Mouse (Mus musculus) induced T-regulatory cell, adult 2 months (primary cell): ENCODE data around the gene Pjvk.
A peak's percentile ranks its signal among the peaks of the same experiment; 100 is the strongest.

ENCODE experiments used
- DNase-seq: peaks from one replicate; pipeline ENCODE4 v3.0.0-alpha.2; 2012; ENCODE audit warnings: low read depth

Gene Pjvk

GRCm38 (mm10) chr2:76667200-76667599 lies 18.9 kb downstream of the Pjvk start:
- no peak for DNase-seq

GRCm38 (mm10) chr2:76671641-76672040 lies 23.4 kb downstream of the Pjvk start:
- peak; percentile 11 for DNase-seq

GRCm38 (mm10) chr2:76672134-76672745 lies 24.0 kb downstream of the Pjvk start:
- peak; percentile 39 for DNase-seq

GRCm38 (mm10) chr2:76672966-76673392 lies 24.7 kb downstream of the Pjvk start, which contains the start of gene Fkbp7:
Gene Fkbp7 (minus strand): TSS chr2:76673116.
- DNase-seq: peak; percentile 94

GRCm38 (mm10) chr2:76673472-76674081 lies 25.3 kb downstream of the Pjvk start:
- peak; percentile 81 for DNase-seq

GRCm38 (mm10) chr2:76674725-76675427 lies 26.6 kb downstream of the Pjvk start, which contains the start of gene Plekha3:
Gene Plekha3 (plus strand): TSS chr2:76675281.
- peak; percentile 85 for DNase-seq

GRCm38 (mm10) chr2:76675451-76675850 lies 27.2 kb downstream of the Pjvk start:
- DNase-seq: peak; percentile 54

GRCm38 (mm10) chr2:76675949-76676348 lies 27.7 kb downstream of the Pjvk start:
- DNase-seq: no peak

GRCm38 (mm10) chr2:76676401-76677226 lies 28.3 kb downstream of the Pjvk start:
- peak; percentile 29 for DNase-seq

- DNase-seq: no peak
Measured at GRCm38 (mm10) chr2:76682301-76682700, 34.0 kb downstream of the Pjvk start.

GRCm38 (mm10) chr2:76686986-76687385 lies 38.7 kb downstream of the Pjvk start:
- no peak for DNase-seq

GRCm38 (mm10) chr2:76687608-76688007 lies 39.3 kb downstream of the Pjvk start:
- DNase-seq: no peak

GRCm38 (mm10) chr2:76688162-76688561 lies 39.9 kb downstream of the Pjvk start:
- no peak for DNase-seq

- DNase-seq: no peak
Measured at GRCm38 (mm10) chr2:76690436-76691204, 42.3 kb downstream of the Pjvk start.

GRCm38 (mm10) chr2:76693765-76694164 lies 45.5 kb downstream of the Pjvk start:
- DNase-seq: no peak

- DNase-seq: no peak
Measured at GRCm38 (mm10) chr2:76695290-76695689, 47.0 kb downstream of the Pjvk start.

- no peak for DNase-seq
Measured at GRCm38 (mm10) chr2:76702188-76702587, 53.9 kb downstream of the Pjvk start.

GRCm38 (mm10) chr2:76702751-76703150 lies 54.5 kb downstream of the Pjvk start:
- DNase-seq: no peak

- no peak for DNase-seq
Measured at GRCm38 (mm10) chr2:76705655-76706054, 57.4 kb downstream of the Pjvk start.
